Mouse (Mus musculus): ENCODE measurements around the gene Pam.
"Not testable (repeated sequence)": the region's sequence is repeated elsewhere in the genome, so short reads cannot be mapped to it uniquely, and the experiment has no call there.

Gene Pam

DNA sequence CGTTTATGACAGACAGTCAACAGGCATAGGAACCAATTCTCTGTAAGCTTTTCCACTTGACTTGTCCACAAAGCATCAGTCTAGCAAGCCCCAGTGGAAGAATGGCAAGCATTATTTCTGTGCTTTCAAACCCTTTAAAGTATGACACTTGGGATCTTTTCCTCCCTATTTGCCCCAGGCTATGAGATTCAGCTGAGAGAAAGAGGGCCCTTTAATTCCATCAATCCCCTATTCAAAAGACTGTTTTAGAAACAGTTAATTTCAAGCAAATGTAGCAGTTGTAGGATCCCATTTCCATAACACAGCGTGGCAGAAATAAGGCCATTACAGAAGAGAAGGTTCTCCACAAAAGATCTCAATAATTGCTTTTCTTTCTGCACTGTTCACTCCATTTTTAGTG lies 53.0 kb downstream of the Pam start:
- no peak for DNase-seq (ENCODE audit: low read depth in 2 of 2, low spot score in 2 of 2)

DNA sequence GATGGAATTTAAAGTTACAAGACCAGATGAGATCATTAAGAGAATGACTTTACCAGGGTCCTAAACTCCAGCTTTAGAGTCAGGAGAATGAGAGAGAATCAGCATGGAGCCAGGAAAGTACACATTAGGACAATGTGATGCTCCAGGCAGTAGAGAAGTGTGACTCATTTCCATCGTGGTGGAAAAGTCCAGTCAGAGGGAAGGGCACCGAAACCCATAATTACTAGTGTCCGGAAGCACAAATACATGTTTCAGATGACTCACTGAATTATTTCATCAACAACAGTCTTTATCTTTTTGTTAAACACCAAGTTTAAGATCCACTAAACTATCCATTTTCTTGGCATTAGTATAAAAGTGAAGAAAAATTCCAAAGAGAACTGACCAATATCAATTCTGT lies 57.2 kb downstream of the Pam start:
- no peak for DNase-seq (ENCODE audit: low read depth in 2 of 2, low spot score in 2 of 2)

DNA sequence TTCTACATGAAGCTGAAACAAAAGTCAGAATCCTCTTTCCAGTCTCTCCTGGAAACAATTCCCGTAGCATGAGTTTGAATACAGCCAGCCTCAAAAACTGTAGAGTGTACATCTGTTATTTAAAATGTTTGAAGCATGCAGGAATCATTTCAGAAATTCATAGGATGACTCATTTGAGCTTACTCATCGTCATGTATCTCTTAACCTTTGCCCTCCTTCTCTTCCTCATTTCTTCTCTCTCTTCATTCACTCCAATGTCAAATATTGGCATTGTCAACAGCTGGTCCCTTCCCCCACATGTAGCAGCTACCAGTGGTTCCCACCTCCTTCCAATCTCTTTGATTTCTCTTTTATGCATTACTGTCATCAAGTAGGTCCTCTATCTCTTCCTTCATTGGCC lies 59.7 kb downstream of the Pam start:
- no peak for DNase-seq (ENCODE audit: low read depth in 2 of 2, low spot score in 2 of 2)

DNA sequence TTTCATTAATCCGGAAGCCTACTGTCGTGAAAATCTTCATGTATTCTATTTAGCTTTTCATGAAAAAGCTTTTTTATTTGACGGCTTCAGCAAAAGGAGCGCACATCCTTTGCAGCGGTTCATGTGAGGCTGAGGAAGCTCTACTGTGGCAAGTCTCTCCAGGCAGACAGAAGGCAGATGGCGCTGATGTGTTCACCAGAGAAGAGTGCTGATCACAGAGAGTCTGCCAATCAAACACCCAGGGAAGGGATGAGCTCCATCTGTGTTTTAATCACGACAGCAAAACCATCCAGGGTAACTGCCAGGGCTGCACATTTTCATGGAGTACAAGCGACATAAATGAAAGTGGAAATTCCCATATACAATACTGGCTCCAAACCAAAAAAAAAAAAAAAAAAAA lies 63.6 kb downstream of the Pam start:
- no peak for DNase-seq (ENCODE audit: low read depth in 2 of 2, low spot score in 2 of 2)

DNA sequence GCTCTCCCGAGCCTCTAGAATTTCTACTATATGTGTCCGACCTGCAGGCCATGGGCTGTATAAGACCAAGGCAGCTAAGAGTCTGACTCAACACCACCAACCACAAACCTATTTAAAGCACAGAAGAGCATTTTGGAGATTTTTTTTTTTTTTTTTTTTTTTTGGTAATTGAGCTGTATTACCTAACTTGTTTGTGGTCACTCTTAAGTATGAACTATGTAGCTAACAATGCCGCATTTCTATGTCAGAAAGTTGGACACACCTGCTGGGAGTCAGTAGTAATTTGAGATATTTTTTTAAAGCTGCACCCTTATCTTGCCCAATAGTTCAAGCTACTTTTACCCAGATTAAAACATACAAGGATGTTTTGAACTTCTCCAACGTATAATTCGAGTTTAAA lies 66.4 kb downstream of the Pam start:
- DNase-seq (ENCODE audit: low read depth in 2 of 2, low spot score in 2 of 2), result no peak

DNA sequence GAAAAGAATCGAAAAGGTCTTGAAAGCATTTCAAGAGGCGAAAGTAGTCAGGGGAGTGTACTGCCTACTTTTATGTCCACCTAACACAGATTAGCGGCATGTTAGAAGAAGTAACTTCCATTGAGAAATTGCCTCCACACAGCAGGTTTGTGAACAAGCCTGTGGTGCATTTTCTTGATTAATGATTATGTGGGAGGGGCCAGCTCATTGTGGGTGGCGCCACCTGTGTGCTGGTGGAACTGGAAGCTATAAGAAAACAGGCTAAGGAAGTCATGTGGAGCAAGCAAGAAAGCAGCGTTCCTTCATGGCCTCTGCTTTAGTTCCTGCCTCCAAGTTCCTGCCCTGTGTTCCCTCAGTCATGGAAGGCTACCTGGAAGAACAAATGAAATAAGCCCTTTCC lies 67.0 kb downstream of the Pam start:
- no peak for DNase-seq (ENCODE audit: low read depth in 2 of 2, low spot score in 2 of 2)

DNA sequence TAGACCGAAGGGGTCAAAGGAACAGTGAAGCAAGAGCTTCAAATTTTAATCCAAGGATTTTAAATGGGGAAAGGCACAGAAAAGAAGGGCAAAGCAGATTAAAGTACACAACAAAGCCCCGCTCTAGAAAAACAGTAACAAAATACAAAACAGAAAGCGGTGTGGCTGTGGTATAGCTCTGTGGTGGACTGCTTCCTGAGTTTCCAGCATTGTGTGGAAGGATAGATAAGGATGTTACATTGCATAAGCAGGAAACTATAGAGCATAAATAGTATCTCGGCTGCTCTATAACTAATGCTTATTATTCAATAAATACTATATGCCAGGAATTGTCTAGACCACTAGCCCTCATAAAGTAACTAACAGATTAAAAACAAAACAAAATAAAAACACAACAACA lies 67.5 kb downstream of the Pam start:
- no peak for DNase-seq (ENCODE audit: low read depth in 2 of 2, low spot score in 2 of 2)

DNA sequence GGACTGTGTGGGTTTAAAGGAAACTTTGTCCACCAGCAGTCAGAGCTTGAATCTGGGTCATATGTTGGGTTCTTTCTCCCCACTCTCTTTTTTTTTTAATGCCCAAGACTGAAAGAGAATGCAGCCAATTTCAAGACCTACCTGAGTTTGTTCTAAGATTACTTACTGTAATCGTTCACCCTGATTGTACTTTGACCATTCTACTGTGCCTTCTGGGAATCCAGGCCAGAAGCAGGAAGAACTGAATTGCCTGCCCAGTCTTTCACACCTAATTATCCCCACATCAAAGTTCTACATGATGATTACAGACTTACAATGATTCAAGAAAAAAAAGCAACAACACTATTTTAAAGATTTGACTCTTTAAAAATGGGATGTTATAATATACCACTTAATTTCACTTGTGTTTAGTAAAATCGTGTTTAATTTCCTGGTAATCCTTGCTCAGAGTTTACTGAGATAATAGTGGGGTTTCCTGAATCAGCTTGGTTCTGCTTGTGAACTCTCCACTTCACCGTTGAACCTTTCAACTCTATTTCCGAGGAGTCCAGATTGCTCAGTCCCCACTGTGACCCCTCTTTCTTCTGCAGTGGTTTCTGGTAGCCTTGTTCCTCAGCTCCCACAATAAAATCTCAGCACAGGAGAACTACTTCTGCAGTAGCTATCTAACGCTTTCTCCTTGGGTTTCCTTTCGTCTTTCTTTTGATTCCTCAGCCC lies 69.4 kb downstream of the Pam start:
- no peak for DNase-seq (ENCODE audit: low read depth in 2 of 2, low spot score in 2 of 2)

DNA sequence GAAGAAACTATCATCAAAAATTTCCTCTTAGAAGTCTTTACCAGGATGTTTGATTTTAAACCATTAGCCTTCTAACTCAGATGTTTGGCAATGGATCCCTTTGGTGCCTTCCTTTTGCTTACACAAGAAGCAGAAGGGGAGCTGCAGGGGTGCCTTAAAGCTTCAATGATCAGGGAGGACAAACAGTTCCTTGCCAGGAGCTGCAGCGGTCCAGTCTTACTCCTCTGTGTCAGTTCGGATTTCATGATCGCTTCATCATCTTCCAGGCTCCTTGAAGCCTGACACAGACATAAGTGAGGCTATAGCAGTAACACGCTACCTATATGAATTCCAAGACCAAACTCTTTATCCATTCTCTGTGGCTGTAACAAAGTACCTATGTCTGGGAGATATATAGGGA lies 71.6 kb downstream of the Pam start:
- DNase-seq (ENCODE audit: low read depth in 2 of 2, low spot score in 2 of 2), result no peak

DNA sequence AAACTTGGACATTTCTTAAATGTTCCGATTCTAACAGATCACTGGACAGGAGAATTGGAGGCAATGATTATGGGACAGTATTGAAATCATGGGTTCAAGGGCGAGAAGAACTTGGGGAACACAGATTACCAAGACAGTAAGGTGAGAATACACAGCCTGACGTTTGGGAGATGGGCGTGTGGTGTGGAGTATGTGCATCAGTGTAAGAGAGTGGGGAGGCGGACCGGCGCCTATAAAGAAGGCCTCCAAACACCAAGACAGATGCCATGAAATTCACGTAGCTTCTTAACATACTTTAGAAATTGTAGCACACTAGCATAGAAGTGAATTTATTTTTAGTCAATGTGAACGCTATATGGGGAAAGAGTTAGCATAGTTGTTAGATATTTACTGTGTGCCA lies 76.5 kb downstream of the Pam start:
- DNase-seq (ENCODE audit: low read depth in 2 of 2, low spot score in 2 of 2), result no peak

DNA sequence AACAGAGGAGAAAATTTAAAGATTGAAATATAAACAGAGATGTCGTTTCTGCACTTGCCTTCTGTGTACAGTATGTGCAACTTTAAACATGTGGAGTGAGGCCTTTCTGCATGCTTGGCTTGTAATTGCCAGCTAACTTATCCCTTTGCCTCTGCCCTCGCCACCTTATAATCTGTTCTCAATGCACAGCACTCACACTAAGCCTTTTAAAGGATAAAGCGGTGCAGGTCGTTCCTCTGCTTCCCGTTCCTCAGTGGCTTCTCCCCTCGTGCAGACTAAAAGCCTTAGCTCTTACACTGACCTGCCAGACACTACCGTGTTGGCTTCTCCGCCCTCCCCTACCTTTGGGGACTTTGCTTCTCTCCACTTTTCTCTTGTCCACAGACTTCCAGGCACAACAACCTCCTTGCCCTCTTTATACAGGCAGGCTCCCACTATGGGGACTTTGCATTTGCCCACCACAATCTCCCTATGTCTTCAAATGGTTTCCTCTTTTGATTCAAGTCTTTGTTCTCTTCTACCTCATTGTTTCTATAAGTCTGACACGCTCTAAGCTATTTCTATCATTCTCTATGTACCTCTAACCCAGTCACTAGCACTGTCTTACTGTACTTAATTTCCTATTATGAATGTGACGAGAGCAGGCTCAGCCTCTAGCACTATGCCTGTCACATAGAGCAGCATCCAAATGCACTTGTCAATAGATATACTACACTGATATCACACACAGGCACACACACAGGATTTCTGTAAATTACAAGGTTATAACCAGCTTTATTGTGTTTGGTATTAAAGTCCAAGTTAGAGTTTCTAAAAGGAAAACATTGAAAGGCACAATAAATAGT lies 79.2 kb downstream of the Pam start:
- DNase-seq (ENCODE audit: low read depth in 2 of 2, low spot score in 2 of 2), result no peak

DNA sequence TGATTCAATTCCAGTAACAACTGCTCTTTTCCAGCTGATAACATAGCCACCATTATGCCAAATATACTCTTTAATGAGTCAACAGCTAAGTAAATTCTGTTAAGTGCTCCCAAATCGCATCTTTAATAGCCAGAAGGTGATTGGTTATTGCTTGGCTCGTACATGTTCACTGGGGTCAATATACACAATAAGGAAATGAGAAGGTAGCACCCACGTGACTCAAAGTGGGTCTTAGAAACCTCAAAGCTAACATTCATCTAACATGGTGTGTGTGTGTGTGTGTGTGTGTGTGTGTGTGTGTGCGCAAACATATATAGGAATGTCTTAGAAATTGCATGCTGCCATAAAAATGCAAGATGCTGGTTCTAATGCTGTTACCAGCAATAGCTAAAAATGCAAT lies 79.9 kb downstream of the Pam start:
- DNase-seq (ENCODE audit: low read depth in 2 of 2, low spot score in 2 of 2), result no peak

DNA sequence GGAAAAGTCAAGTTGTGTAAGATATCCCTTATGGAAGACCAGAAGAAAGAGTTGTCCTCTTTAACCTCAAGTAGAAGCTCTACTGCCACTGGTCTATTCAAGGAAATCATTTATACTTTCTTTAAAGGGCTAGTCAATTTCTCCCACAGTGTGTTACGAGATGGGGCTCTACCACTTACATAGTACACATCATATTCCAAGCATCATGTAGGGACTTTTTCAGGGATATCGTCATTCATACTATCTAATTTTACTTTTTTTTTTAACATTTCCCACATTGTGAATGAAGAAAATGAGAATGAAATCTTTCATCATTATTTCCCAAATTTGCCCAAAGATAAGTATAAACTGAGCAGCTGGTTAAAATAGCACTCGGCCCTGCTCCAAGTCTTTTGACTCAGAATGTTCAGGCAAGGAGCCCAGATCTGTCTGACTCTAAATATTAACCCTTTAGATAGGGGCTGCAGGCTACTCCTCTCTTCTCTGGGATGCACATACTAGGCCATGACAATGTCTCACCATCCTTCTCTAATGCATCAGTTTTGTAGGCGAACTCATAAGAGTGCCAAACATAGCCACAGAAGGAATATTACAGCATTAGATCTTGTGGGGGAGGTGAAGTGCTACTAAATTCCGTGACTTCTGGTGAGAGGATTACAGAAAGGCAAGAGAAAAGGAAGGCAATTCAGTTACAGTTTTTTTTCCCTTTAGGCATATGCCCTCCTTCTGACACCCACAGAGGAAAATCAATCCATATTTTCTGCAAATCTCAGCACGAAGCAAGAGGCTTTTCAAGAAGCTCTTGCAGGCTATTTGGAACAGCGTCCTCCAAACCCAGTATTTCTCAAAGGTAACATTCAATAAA lies 92.7 kb downstream of the Pam start:
- no peak for DNase-seq (ENCODE audit: low read depth in 2 of 2, low spot score in 2 of 2)

DNA sequence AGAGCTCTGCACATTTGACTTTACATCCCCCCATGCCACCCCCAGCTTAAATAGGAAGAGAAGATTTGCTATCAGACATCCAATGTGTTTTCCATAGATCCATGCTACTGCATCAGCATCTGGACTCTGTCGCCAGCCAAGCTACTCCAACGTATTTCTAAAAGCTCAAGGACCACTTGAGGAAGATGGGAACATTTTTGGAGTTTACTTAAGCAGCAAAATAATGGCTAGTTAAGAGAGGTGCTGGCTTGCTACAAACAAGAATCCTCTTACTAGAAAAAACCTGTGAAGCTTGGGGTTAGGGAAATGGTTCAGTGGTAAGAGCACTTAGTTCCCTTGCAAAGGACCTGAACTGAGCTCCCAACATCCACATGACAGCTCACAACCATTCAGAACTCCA lies 96.0 kb downstream of the Pam start:
- no peak for DNase-seq (ENCODE audit: low read depth in 2 of 2, low spot score in 2 of 2)

DNA sequence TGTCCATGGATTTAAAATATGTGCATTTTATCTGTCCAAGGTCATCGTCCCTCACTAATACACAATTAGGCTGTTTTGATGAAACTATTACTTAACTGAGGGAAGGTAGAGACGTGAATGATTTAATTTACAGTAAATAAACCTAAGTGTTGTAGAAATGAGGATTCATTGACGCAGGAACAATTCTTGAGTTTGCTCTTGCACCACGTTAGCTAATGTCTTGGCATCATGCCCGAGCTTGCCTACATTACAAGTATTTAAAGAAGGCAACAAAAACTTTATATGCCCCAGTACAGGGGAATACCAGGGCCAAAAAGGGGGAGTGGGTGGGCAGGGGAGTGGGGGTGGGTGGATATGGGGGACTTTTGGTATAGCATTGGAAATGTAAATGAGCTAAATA lies 96.5 kb downstream of the Pam start:
- not testable (repeated sequence) for DNase-seq (ENCODE audit: low read depth in 2 of 2, low spot score in 2 of 2)

DNA sequence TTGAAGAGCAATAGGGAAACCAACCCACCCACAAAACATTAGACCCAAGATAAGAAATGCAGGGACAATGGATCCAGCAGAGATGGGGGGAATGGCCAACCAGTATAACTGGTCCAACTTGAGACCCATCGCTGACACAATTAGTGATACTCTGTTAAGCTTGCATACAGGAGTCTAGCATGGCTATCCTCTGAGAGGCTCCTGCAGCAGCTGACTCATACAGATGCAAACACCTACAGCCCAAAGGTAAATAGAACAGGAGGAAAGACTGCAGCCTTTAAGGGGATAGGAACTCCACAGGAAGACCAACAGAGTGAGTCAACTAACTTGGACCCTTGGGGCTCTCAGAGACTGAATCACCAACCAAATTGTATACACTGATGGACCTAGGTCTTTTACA lies 98.4 kb downstream of the Pam start:
- no peak for DNase-seq (ENCODE audit: low read depth in 2 of 2, low spot score in 2 of 2)

DNA sequence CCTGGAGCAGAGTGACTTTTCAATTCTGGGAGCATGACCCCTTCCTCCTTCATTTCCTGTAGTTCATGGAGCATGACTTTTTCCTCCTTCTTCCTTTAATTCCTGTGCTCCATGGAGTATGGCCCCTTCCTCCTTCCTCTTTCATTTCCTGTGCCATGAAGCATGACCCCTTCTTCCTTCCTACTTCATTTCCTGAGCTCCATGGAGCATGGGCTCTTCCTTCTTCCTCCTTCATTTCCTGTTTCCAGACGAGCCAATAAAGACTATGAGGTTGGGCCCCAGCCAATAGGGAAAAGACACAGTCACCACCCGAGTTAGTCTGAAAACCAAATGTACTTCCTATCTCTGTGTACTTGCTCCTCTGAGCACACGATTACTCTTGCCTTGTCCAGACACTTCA lies 103.5 kb downstream of the Pam start:
- no peak for DNase-seq (ENCODE audit: low read depth in 2 of 2, low spot score in 2 of 2)

DNA sequence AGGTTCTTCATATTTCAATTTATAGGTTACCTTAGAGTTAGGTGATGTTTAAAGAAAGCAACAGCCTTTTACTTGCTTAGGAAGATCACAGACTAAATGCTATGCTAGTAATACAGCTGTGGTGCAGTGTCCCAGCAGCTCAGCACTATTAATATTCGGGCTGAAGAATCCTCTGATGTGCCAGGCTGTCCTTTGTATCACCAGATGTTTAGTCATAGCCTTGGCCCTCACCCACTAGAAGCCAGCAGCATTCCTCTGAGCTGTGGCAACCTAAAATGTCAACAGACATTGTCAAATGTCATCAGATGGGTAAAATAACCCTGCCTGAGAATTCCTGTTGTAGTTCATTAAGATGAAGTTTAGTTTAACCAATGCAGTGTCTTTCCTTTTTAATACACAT lies 112.3 kb downstream of the Pam start:
- DNase-seq (ENCODE audit: low read depth in 2 of 2, low spot score in 2 of 2), result no peak

DNA sequence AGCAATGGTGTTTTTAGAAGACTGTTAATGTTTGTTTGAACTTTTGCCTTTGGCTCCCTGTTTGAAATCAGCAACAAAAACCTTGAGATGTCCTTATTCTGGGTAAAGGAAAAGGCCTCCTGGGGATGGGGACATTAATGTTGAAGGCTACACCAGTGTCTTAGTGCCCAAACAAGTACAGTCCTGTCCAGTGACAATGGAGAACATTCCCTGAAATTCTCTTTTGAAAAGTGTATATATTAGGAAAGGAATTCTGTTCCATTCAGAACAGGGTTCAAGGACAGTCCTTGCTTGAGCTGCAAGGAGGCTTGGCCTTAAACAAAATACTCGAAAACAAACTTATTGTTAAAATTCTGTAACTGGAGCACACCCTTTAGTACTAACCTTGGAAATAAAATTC lies 116.0 kb downstream of the Pam start:
- no peak for DNase-seq (ENCODE audit: low read depth in 2 of 2, low spot score in 2 of 2)

DNA sequence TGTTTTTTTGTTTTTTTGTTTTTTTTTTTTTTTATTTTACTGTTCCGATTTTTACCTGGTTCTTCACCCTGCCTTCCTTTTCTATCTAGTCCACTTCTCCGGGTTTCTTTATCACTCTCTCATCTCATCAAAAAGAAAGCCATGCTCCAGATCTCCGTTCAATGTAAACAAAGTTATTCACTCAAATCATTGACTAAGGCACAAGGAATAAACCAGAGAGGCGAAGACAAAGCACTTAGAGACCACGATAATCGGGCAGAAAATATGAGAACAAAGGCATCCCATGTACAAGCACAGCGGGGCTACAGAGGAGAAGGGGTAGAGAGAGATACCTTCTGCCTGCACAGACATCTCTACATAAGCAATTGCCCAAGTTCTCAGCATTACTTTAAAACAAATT lies 117.9 kb downstream of the Pam start:
- no peak for DNase-seq (ENCODE audit: low read depth in 2 of 2, low spot score in 2 of 2)

DNA sequence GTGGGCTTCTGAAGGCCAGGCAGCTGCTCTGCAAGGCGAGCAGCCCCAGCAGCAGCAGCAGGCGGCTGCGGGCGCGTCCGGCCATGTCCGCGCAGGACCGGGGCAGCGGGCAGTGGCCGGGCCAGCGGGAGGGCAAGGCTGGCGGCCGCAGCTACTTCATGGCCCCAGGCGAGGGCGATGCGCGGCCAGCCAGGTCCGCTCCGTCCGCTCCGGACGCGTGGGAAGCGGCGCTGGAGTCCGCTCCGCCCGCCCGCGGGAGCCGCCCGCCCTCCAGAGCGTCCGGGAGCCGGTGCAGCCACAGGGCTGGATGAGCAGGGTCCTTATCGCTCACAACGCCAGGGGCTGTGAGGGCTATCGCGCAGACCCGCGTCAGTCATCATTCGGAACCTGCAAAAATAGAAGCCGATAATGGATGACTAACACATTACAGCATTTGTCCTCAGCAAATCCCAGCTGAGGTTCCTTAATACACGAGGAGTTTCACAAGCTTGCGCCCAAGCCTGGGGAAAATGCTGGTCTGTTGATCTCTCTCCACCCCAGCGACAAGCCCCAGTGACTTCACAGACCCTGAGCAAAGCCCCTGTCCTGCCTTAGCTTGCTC lies 118.5 kb downstream of the Pam start:
- no peak for DNase-seq (ENCODE audit: low read depth in 2 of 2, low spot score in 2 of 2)

DNA sequence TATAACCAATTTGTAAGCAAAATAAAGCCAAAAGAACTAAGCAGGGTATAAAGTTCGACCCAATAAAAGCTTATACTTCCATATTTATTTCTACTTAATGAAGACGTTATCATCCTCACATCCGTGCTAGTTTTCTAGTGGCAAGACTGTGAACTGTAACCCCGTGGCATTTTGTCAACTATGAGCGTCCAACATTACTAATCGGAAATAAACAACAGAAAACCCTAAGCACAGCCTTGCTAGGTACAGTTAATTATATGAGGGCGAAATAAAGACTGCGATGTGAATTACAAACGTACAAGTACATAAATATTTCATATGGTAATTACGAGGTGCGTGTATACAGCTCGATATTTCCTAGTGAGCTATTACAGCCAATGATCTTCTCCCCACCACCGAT lies 119.4 kb downstream of the Pam start:
- DNase-seq (ENCODE audit: low read depth in 2 of 2, low spot score in 2 of 2), result no peak
